Mouse (Mus musculus) intestine, embryonic 15.5 days (tissue): ENCODE results near the gene Try4. TPM values are rescaled to one million over a fixed set of nuclear protein-coding genes. Genes with fewer than 3 reads are reported as not detected.
A peak's percentile ranks its signal among the peaks of the same experiment; 100 is the strongest.
"Not testable (repeated sequence)": the region's sequence is repeated elsewhere in the genome, so short reads cannot be mapped to it uniquely, and the experiment has no call there.

Source experiments
- ATAC-seq: fragments of 200-750 bp; cut with Nextera tagmentation; 2 replicates; pipeline ENCODE4 v1.8.0; 2017; ENCODE audit warnings: moderate TSS enrichment, moderate library complexity
- H3K27ac ChIP-seq: fragments of 300-500 bp; sonication (generic); 2 replicates; pipeline ENCODE4 v1.5.1; 2015; ENCODE audit warnings: mild to moderate bottlenecking, inconsistent platforms
- H3K27me3 ChIP-seq: fragments of 300-500 bp; sonication (generic); replicated peaks from 2 replicates; pipeline ENCODE4 v1.6.1; 2015; ENCODE audit warnings: inconsistent platforms
- H3K36me3 ChIP-seq: fragments of 300-500 bp; sonication (generic); 2 replicates; pipeline ENCODE4 v1.6.1; 2015; ENCODE audit warnings: inconsistent platforms
- H3K4me1 ChIP-seq: fragments of 300-500 bp; sonication (generic); replicated peaks from 2 replicates; pipeline ENCODE4 v1.6.1; 2015; ENCODE audit warnings: inconsistent platforms
- H3K4me2 ChIP-seq: fragments of 300-500 bp; sonication (generic); replicated peaks from 2 replicates; pipeline ENCODE4 v1.6.1; 2015; ENCODE audit warnings: mild to moderate bottlenecking, inconsistent platforms
- H3K4me3 ChIP-seq: fragments of 300-500 bp; sonication (generic); replicated peaks from 2 replicates; pipeline ENCODE4 v1.5.1; 2015; ENCODE audit warnings: inconsistent platforms
- H3K9ac ChIP-seq: fragments of 300-500 bp; sonication (generic); 2 replicates; pipeline ENCODE4 v1.6.1; 2015; ENCODE audit warnings: inconsistent platforms
- H3K9me3 ChIP-seq: fragments of 300-500 bp; sonication (generic); 2 replicates; pipeline ENCODE4 v1.6.1; 2016; ENCODE audit warnings: inconsistent platforms
- WGBS: fragments of 180-500 bp; shearing (Covaris S2); methylation state at CpG from one replicate; pipeline ENCODE4 v1.1.7; 2015; 5-methylcytosine and 5-hydroxymethylcytosine counted together
- polyA plus RNA-seq: library from polyadenylated mRNA; unstranded; fragments of >200 nt; fragmentation: Nextera tagmentation; extraction: Ambion mirVana; gene quantifications from 2 replicates; pipeline ENCODE4 v1.2.1, GENCODE M21; 2015

Gene Try4
- polyA plus RNA-seq, result 7.7 and 33.2 TPM in 2 replicates

GRCm38 (mm10) chr6:41301969-41302368, at the start of gene Try4:
Gene Try4 (plus strand): TSS chr6:41302269.
- no peaks in the 10 kb centered on the region for H3K4me1 ChIP-seq
- ATAC-seq, result no peak
- 51% methylated on average over 1 of the region's 1 CpGs for WGBS

GRCm38 (mm10) chr6:41253314-41253713, 48.8 kb upstream of the Try4 start:
- H3K27me3 ChIP-seq, H3K36me3 ChIP-seq, H3K9me3 ChIP-seq, H3K4me2 ChIP-seq, H3K9ac ChIP-seq, H3K4me3 ChIP-seq, ATAC-seq, H3K4me1 ChIP-seq, H3K27ac ChIP-seq: not testable (repeated sequence)
- WGBS, result 87% methylated on average over 9 of the region's 9 CpGs

More at GRCm38 (mm10) chr6:41301969-41302368, at the start of gene Try4:
- H3K9ac ChIP-seq, result no peak within 1 kb of the TSS
- no peaks in the 10 kb centered on the region for H3K27me3 ChIP-seq
- H3K9me3 ChIP-seq, result no peaks in the 10 kb centered on the region
- H3K4me2 ChIP-seq, result no peak within 1 kb of the TSS
- no peak within 1 kb of the TSS for H3K4me3 ChIP-seq
- H3K27ac ChIP-seq, result no peak within 1 kb of the TSS
- H3K36me3 ChIP-seq, result no peaks in the 10 kb centered on the region

GRCm38 (mm10) chr6:41256424-41256823, 45.6 kb upstream of the Try4 start:
- no peaks in the 10 kb centered on the region for H3K27me3 ChIP-seq
- no peak for ATAC-seq
- H3K27ac ChIP-seq, result no peak overlapping the region
- H3K4me3 ChIP-seq, result no peak overlapping the region
- no peaks in the 10 kb centered on the region for H3K36me3 ChIP-seq
- no peak overlapping the region for H3K4me2 ChIP-seq
- H3K9ac ChIP-seq, result no peak overlapping the region
- no peaks in the 10 kb centered on the region for H3K4me1 ChIP-seq
- H3K9me3 ChIP-seq, result no peaks in the 10 kb centered on the region
- 80% methylated on average over 2 of the region's 2 CpGs for WGBS

- H3K27ac ChIP-seq, result no peak overlapping the region
- no peak overlapping the region for H3K4me3 ChIP-seq
- H3K9ac ChIP-seq, result no peak overlapping the region
- H3K27me3 ChIP-seq, result no peaks in the 10 kb centered on the region
- H3K4me2 ChIP-seq, result no peak overlapping the region
- no peaks in the 10 kb centered on the region for H3K36me3 ChIP-seq
- H3K4me1 ChIP-seq, result no peaks in the 10 kb centered on the region
- no peaks in the 10 kb centered on the region for H3K9me3 ChIP-seq
- no peak for ATAC-seq
- WGBS, result 64% methylated on average over 3 of the region's 3 CpGs
Observed at GRCm38 (mm10) chr6:41257432-41257831, 44.6 kb upstream of the Try4 start.

- 51% methylated on average over 3 of the region's 3 CpGs for WGBS
- Histone ChIP-seq H3K27ac (no peak overlapping the region), H3K36me3 (no peaks in the 10 kb centered on the region), H3K4me2 (no peak overlapping the region), H3K9ac (no peak overlapping the region), H3K4me3 (no peak overlapping the region), H3K9me3 (no peaks in the 10 kb centered on the region), H3K4me1 (no peaks in the 10 kb centered on the region), H3K27me3 (no peaks in the 10 kb centered on the region)
- ATAC-seq, result no peak
Observed at GRCm38 (mm10) chr6:41262796-41263195, 39.3 kb upstream of the Try4 start.

GRCm38 (mm10) chr6:41266140-41266539, 35.9 kb upstream of the Try4 start:
- Histone ChIP-seq H3K27ac (no peak overlapping the region), H3K4me1 (no peaks in the 10 kb centered on the region), H3K27me3 (no peaks in the 10 kb centered on the region), H3K36me3 (no peaks in the 10 kb centered on the region), H3K4me3 (no peak overlapping the region), H3K9me3 (no peaks in the 10 kb centered on the region), H3K4me2 (no peak overlapping the region), H3K9ac (no peak overlapping the region)
- ATAC-seq, result no peak
- WGBS, result 80% methylated on average over 6 of the region's 6 CpGs

GRCm38 (mm10) chr6:41298255-41298654, 3.8 kb upstream of the Try4 start:
- Histone ChIP-seq H3K4me2 (no peak overlapping the region), H3K9ac (no peak overlapping the region), H3K4me3 (no peak overlapping the region), H3K36me3 (no peaks in the 10 kb centered on the region), H3K27ac (no peak overlapping the region), H3K9me3 (no peaks in the 10 kb centered on the region), H3K27me3 (no peaks in the 10 kb centered on the region), H3K4me1 (no peaks in the 10 kb centered on the region)
- 21% methylated on average over 1 of the region's 1 CpGs for WGBS
- no peak for ATAC-seq

- not testable (repeated sequence) for H3K9me3 ChIP-seq, H3K27me3 ChIP-seq, H3K4me3 ChIP-seq, H3K4me2 ChIP-seq, H3K4me1 ChIP-seq, H3K36me3 ChIP-seq, ATAC-seq, H3K9ac ChIP-seq, H3K27ac ChIP-seq
- 71% methylated on average over 3 of the region's 3 CpGs for WGBS
Observed at GRCm38 (mm10) chr6:41316741-41317140, 14.7 kb downstream of the Try4 start, which contains the start of gene Try5. Gene Try5 (minus strand): TSS chr6:41316841.

GRCm38 (mm10) chr6:41353932-41354331, 51.9 kb downstream of the Try4 start, which contains the start of gene Try10:
Gene Try10 (plus strand): TSS chr6:41354105.
- H3K9ac ChIP-seq, result no peak within 1 kb of the TSS
- H3K27me3 ChIP-seq, result no peaks in the 10 kb centered on the region
- H3K4me1 ChIP-seq, result no peaks in the 10 kb centered on the region
- H3K4me3 ChIP-seq, result no peak within 1 kb of the TSS
- no peaks in the 10 kb centered on the region for H3K36me3 ChIP-seq
- no peaks in the 10 kb centered on the region for H3K9me3 ChIP-seq
- ATAC-seq, result peak; percentile 65; the same call in 1 of the 2 replicates
- H3K4me2 ChIP-seq, result no peak within 1 kb of the TSS
- WGBS, result 74% methylated on average over 2 of the region's 2 CpGs
- H3K27ac ChIP-seq, result no peak within 1 kb of the TSS

Other genes with a start within 250 kb of the Try4 start
- gene Try5, start 14.6 kb downstream of the Try4 start, polyA plus RNA-seq, result 64.7 and 228 TPM in 2 replicates
- gene Try10, start 51.8 kb downstream of the Try4 start, polyA plus RNA-seq, result 105 and 298 TPM in 2 replicates
- gene Prss3, start 75.4 kb downstream of the Try4 start, polyA plus RNA-seq, result 30.2 and 117 TPM in 2 replicates
- gene Gm5771, start 90.1 kb downstream of the Try4 start, polyA plus RNA-seq, result 41.8 and 124 TPM in 2 replicates
- 27.6 and 96.4 TPM in 2 replicates for gene Gm10334, start 143.9 kb downstream of the Try4 start, polyA plus RNA-seq
- 139 and 422 TPM in 2 replicates for gene Prss1, start 156.7 kb downstream of the Try4 start, polyA plus RNA-seq
- gene Prss2, start 219.5 kb downstream of the Try4 start, polyA plus RNA-seq, result 44.4 and 169 TPM in 2 replicates